Mouse (Mus musculus) frontal cortex, adult (tissue): ENCODE results near the gene Nrap.
"Not testable (repeated sequence)": the region's sequence is repeated elsewhere in the genome, so short reads cannot be mapped to it uniquely, and the experiment has no call there.

ENCODE experiments used
- ATAC-seq: cut with Nextera tagmentation; 2 replicates; pipeline ENCODE4 v1.9.2; 2017; ENCODE audit warnings: mild to moderate bottlenecking, moderate library complexity, mixed read lengths; ENCODE audit not compliant: low TSS enrichment

Nrap gene

DNA sequence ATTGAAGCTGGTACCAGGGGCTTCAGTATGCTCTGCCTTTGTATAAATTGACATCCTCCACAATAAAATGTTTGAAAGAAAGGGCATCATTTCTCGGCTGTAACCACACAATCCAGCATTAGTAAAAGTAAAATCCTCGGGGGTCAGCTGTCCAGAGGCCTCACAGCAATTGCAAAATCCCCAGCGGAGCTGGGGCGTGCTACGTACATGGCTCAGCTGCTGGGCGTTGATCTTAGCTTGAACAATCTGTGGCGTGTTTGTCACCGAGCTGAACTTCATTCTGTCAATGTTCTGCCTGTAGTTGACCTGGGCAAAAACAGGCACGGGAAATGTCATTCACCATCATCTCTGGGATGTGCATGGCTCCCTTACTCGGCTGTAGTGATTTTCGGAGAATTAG, 23.7 kb downstream of the Nrap start:
- no peak for ATAC-seq

DNA sequence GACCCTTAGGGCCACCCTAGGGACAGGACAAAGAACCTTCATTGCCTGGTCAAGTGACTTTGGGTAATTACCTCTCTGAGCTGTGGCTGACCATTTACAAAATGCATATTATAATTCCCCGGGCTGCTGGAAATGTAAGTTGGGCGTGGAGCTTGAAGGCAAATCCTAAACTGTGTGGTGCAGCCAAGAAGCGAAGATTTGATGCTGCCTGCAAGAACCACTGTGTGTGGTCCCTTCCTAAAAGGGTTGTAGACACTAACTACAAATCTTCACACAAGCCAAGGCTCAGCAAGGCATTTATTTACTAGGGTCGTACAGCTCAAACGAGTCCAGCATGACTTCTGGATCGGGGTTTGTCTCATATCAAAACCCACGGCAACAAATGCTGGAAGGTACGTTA, 25.3 kb downstream of the Nrap start:
- ATAC-seq: no peak

DNA sequence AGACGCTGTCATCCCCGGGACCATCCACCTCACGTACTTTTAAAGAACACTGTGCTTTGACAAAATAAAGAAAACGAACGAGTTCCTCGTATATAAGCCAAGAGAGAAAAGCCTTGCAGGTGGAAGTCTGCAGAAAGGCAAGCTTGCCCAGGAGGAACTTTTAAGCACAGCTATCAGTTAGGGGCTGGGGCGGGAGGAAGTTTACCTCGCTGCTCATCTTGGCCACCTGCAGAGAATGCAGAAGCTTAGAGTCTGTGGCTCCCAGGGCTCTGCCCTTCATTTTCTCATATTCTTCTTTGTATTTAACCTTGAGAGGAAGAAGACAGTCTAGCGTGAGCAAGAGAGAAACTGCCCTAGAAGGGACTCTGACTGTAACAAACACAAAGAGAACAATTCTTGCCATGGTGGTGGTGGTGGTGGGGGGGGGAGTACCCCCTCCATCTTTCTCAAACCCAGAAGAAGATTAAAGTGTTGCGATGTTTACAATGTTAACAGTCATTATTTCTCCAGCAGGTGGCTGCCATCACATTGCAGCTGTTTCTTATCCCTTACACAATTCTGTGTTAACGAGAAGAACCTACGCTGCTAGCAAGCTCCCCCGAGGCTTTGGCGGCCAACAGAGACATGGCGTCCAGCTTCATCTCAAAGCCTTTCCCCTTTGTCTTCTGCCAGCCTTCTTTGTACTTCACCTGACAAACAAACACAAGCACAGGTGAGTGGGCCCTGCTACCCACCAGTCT, 25.9 kb downstream of the Nrap start:
- no peak for ATAC-seq

DNA sequence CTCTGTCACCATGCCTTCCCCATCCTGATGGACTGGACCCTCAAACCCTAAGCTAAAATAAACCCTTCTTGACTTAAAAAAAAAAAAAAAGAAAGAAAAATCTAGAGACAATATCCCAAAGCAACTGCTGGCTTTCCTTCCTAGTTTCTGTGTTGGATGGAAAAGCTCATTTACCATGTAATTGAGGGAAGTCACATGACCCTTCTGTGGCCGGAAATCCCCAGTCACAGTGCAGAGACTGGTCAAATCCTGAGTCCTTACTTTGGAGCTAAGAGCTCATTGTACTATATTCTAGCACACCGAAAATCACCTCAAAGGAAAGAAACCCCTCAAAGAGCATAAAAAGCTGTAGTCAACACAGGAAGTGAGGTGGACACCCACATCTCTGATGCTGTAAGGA, 30.9 kb downstream of the Nrap start:
- no peak for ATAC-seq

DNA sequence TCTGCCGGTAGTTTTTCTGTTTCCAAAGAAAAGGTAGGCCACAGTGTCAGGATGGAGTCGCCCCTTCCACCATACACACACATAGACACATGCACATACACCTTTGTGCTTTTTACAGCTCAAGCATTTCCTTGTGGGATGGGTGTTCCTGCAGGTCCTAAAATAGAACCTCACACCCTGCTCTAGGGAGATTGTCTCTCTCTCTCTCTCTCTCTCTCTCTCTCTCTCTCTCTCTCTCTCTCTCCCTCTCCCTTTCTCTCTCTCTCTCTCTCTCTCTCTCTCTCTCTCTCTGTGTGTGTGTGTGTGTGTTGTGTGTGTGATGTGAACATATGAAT, 32.5 kb downstream of the Nrap start:
- not testable (repeated sequence) for ATAC-seq

DNA sequence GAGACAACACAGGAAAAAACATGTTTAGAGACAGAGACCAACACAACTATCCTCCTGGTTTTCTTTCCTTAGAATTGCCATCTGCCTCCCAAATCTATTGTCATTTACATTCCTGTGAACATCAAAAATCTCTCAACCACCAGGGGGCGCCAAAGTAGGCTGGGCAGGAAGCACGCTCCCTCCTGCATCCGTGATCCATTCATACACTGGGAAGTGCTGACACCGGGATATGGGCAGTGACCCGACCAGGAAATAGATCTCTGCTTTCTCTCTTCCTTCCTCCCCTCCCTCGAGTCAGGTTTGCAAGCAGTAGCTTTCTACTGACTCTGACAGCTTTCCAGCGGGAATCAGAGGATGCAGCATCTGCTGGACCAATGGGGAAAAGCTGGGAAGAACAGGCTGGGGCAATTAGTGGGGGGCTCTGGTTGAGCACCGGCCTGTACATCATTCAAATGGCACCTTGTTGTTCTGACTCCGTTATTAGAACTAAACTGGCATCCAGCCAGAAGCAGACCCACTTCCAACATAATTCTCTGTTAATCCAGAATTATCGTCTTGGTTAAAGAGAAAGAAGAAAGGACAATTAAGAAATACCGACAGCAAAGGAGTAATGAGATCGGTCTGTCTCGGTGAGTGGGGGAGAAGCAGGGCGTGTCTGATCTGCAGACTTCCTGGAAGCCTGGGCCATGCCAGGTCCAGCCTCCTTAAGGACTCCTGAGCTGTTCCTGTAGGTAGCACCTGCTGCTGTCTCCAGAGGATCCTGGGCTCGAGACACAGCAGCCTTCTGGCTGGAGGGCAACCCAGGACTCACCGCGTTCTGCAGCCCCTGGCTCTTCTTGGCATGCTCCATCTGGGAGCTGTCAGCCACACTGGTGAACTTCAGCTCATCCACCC, 33.1 kb downstream of the Nrap start:
- peak; percentile 84 for ATAC-seq

DNA sequence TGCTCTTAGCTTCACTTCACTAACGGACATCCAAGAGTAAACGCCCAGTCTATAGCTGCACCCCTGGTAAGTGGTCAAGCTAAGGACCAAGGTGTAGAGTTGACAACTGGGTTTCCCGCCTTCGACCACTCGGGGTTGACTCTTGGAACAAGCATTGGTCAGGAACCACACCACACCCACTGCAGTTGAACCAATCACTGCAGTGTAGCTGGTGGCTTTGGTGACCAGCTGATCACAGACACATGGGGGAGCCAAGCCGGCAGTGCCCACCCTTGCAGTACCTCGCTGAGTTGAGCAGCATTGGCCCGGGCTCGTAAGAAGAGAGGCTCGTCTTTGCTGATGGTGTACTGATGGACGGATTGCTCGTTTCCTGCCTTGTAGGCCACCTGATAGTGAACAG, 34.6 kb downstream of the Nrap start:
- ATAC-seq: no peak

DNA sequence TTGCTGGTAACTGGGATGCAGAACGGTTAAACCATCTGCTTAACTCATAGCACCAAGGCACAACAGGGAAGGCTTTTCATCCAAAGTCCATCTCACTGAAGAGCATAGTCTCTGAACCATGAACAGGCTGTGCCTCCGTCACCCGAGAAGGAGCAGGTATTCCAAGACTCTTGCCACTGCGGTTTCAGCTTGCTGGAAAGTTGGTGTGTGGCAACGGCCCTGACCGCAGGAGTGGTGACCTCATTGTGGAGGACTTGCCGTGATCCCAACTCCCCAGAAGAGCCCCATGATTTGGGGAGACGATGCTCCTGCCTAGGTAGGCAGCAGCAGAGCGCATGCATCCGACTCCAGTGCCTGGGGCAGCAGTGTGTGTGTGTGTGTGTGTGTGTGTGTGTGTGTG, 36.1 kb downstream of the Nrap start:
- ATAC-seq: no peak

DNA sequence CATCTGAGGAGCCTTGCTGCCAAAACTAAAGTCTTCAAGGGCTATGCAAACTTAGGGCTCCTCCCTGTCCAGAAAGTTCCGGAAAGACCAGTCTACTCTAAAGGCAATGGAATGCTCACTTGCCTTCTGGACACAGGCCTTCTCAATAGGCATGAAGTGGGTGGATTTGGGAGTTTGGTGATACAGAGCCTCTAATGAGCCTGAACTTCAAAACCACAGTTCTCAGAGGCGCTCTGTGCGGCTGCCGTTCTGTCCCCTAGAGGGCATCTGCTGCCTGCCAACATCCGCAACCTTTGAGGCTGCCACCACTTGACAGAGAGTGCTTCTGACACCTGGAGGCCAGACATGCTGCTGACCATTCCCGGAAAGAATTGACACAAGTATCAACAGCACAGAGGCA, 40.5 kb downstream of the Nrap start:
- no peak for ATAC-seq

DNA sequence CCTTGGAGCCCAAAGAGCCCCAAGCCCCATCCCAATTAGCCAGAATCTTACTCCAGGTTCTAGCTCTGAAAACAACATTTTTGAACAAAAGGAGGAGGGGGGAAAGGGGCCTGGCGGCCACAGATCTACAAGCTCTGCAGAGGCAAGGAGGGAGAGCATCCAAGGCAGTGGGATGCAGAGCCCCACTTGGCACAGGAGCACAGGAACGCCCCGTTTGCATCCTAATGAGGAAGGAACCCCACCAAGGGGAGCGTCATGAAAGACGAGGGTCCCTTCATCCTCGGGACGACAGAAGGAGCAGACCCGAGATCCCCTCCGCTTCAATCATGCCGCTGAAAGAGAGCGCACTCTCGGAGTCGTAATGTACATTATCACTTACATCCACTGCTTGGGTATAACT, 43.1 kb downstream of the Nrap start:
- no peak for ATAC-seq

DNA sequence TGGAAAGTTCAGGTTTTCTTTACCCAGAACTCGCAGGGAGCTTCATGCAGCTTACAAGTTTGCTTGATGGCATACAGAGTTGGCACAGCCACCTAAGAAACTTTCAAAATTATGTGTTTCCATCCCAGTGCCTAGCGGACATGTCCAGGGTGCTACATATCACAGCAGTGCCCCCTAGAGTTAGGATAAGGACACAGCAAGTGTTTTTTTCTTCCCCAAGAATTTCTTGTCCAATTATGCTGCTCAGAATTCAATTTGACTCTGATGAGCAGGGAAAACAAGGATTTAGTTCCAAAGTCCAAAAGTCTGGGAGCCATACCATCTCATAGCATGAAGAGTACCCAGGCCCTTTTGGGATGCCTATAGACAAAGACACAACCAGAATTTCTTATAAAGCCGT, 43.8 kb downstream of the Nrap start:
- no peak for ATAC-seq

DNA sequence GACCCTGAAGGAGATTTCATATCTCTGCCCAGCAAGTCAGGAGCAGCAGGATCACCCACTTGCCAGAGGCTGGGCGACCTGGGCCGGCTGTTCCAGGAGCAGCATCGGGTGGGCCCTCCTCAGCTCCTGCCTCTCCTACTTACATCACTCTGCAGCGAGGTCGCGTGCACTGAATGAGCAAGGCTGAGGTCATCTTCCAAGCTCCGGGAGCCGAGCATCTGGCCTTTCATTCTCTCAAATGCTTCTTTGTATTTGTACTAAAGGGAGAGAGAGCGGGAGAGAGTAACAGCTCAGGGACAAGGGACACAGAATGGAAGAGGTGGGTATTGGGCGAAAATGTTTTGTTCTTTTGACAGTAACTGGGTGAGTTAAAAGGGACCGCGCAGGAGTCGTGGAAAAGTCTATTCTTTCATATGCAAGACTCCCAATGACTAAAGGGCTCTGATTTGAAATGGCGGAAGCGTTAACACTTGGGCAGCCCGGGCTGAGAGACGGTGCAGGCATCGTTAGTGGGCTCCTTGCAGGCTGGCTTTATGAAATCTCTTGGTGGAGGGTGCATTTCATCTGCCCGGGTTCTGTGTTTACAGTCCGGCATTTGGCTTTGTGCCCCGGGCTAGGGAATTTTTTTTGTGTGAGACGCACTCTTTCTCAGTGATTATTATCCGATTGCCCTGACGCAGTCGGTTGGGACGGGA, 45.8 kb downstream of the Nrap start:
- peak; percentile 73 for ATAC-seq

DNA sequence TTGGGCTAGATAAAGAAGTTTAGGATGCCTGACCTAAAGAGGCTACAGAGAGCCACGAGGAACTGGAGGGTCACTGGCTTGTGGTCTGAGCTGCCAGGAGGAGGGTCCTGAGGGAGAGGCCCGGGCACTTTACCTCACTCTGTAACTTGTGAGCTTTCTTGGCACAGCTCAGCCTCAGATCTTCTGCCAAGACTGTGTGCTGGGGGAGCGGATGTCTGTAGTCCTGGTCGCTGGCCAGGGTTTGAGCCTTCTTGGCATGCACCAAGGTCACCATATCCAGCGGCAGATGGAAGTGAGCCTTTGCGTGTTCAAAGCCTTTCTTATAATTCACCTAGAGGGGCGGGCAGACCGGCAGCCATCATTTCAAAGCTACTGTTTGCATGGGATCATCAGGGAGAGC, 47.8 kb downstream of the Nrap start:
- ATAC-seq: no peak

DNA sequence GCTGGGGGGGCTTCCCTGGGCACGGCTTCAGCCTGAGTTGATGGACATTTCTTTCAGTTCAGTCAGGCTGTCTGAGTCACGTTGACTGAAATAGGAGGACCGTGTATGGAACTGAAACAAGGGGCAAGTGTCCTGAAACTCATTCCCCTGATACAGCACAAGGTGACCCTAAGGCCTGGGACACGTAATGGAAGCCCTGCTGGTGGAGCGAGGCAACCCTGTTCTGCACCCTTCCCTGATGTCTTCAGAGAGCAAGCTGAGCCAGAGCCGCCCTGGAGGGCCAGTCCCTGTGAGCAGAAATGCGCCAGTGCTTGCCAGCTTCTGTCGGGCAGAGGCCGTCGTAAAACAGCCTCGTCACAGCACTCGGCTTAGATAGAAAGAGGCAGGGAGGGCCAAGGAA, 53.0 kb downstream of the Nrap start:
- ATAC-seq: no peak

DNA sequence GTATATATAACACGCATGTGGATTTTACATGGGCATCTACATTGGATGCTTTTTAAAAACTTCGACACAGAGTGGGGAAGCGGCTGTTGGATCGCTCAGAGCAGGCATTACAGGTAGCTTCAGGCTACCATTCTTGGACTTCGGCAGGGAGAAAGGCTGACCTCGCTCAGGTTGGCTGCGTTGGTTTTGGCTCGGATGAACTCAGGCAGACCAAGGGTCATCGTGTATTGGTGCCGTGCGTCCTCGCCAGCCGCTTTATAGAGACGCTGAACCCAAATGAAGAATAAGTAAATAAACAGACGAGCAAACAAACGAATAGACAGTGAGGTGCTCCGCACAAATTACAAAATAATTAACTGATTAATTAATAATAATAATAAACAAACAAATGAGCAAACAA, 53.5 kb downstream of the Nrap start:
- ATAC-seq: no peak

DNA sequence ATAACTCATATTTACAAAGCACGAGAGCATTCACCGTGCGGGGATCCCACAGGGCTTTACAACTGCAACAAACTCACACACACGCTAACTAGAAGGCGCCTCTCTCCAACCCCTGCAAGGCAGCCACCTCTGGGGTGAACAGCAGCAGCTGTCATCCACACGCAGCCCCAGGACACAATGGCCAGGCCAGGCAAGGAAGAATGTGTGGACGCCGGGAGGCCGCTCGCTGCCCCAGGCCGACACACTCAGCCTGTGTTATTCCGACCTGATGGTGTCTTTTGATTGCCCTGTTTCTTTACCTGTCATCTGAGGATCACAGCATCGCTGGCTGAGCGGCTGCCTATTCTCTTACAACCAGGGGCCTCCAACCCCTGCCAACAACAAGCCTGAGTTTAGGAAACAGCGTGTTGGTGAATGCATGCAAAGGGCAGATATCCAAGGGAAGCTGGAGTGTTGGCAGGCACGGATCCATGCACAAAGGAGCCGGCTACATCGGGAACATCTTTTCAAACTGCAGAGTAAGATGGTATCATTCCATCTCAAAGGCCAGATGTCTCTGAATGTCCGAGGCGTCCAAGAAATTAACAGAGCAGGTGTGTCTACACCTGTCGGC, 63.5 kb downstream of the Nrap start:
- no peak for ATAC-seq

DNA sequence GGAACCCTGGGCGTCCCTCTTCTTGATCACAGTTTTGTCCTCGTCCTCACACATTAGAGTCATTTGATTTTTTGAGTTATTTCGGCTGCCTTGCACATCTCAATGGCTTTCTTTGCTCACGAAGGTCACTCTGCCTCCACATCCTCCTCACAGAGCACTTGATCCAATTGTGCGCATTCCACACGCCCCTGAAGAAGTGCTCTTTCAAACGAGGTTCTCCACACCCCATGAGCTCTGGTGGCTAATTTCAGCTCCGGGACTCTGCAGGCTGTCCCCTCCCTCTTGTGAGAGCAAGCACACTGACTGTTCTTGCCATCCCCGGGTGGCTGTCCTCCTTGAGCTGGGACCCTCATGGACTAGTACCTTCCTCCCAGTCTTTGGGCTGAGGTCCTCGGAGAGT, 64.2 kb downstream of the Nrap start:
- ATAC-seq: no peak

DNA sequence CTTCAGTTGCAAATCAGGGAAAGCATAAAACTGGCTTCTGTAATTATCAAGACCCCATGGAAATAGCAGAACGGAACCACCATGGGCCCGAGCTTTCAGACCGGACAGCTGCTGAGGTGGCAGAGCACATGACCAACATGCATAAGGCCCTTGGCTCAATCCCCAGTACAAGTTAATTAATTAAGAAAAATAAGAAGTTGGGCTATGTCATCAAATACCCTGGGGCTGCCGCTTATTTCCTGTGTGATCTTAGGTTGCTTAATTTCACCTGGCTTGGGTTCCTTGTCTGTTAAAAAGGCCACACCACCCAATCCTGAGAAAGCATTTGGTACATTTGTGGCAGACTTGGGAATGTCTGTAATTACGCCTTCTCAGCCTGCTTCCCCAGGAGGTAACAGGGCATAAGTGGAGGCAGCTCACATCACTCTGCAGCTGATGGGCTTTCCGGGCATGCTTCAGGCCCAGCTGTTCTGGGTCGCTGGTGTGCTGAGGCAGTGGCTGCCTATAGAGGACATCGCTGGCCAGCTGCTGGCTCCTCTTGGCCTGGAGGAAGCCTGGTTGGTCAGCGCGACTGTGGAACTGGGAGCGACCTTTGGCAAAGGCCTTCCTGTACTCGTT, 68.4 kb downstream of the Nrap start:
- ATAC-seq: no peak

DNA sequence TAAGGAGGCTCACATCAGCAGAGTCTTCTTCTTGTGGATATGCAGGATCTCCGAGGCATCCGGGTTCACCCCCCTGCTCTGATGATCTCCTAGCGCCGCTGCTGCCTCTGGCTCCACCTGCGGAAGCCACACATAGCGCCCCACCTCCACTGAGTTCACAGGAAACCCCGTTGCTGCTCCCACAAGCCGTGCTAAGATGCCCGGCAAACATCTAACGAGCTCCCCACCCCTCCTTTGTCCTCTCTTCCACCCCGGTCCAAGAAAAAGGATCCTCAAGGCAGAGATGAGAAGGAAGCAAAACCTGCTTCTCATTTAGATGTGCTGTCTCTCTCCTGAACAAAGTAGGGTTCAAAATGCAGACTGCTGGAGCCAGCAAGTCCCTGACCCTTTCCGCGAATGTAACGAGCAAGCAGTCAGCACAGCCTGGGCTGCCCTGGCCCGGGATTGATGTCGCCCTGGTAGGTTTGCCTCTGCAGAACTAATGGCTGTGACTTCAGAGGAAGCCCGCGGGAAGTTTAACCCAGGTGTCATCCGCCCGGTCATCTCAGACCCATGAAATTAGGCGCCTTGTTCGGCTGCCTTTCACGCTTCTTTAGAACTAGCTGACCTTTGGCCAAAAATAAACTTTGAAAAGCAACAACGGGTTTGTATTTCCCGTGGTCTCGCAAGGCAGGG, 69.5 kb downstream of the Nrap start:
- no peak for ATAC-seq

DNA sequence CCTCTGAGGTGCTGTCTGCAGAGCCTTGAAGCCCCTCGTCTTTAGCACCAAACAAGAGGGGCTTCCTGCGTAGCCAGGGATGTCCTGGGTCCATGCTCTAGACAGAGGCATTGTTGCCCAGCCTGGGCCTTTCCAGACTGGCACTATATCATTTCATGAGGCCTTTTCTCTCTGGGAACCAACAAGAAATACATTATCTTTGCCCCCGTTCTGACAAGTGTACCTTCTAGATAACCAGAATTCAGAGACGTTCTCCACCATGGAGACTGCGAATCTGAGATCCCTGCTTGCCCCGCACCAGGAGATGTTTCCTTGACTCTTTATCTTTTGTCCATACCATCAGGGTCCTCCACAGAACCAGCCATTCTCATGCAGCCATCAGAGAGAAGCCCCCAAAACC, 70.2 kb downstream of the Nrap start:
- no peak for ATAC-seq

DNA sequence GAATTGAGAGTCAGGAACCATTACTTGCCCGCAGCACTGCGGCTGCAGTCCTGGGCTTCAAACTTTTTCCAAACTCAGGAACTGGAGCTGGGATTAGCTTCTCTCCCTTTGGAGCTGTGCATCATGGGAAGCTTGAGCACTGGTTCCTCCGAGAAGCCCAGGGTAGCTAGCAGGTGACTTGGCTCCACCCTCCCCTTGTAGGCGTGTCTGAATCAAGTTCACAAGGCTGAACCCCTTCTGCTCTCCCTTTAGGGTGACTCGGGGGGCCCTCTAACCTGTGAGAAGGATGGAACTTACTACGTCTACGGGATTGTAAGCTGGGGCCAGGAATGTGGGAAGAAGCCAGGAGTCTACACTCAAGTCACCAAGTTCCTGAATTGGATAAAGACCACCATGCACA, 70.6 kb downstream of the Nrap start:
- no peak for ATAC-seq
